Mouse (Mus musculus): ENCODE data around the gene Gdf15. TPM values are rescaled to one million over a fixed set of nuclear protein-coding genes. Genes with fewer than 3 reads are reported as not detected.

Gene Gdf15
- total RNA-seq (2022) = 1 to 10 TPM; 1.8 to 3.5 (median 3.0) TPM

- no peak for DNase-seq
Measured at GRCm38 (mm10) chr8:70632346-70632892, at the start of gene Gdf15. Gene Gdf15, minus strand, starts transcription at chr8:70632456.

GRCm38 (mm10) chr8:70681410-70681809, 49.2 kb upstream of the Gdf15 start:
- DNase-seq = no peak

GRCm38 (mm10) chr8:70680039-70680438, 47.8 kb upstream of the Gdf15 start:
- DNase-seq = no peak

GRCm38 (mm10) chr8:70679404-70679803, 47.1 kb upstream of the Gdf15 start:
- no peak for DNase-seq

- no peak for DNase-seq
Measured at GRCm38 (mm10) chr8:70678679-70679078, 46.4 kb upstream of the Gdf15 start.

GRCm38 (mm10) chr8:70677451-70678080, 45.3 kb upstream of the Gdf15 start:
- DNase-seq = no peak

GRCm38 (mm10) chr8:70675336-70675735, 43.1 kb upstream of the Gdf15 start:
- DNase-seq = no peak

- no peak for DNase-seq
Measured at GRCm38 (mm10) chr8:70674716-70675115, 42.5 kb upstream of the Gdf15 start.

- no peak for DNase-seq
Measured at GRCm38 (mm10) chr8:70674109-70674508, 41.9 kb upstream of the Gdf15 start.

- peak; percentile 97 for DNase-seq
Measured at GRCm38 (mm10) chr8:70673079-70673856, 41.0 kb upstream of the Gdf15 start, which contains the start of gene Lsm4. Gene Lsm4, plus strand, starts transcription at chr8:70673248.

GRCm38 (mm10) chr8:70672325-70673078, 40.2 kb upstream of the Gdf15 start:
- no peak for DNase-seq

- DNase-seq = no peak
Measured at GRCm38 (mm10) chr8:70671615-70672324, 39.5 kb upstream of the Gdf15 start.

GRCm38 (mm10) chr8:70667071-70667470, 34.8 kb upstream of the Gdf15 start:
- DNase-seq = no peak

GRCm38 (mm10) chr8:70665599-70665998, 33.3 kb upstream of the Gdf15 start:
- no peak for DNase-seq

GRCm38 (mm10) chr8:70664631-70665030, 32.4 kb upstream of the Gdf15 start:
- DNase-seq = no peak

GRCm38 (mm10) chr8:70663691-70664090, 31.4 kb upstream of the Gdf15 start:
- DNase-seq = no peak

GRCm38 (mm10) chr8:70660273-70660725, 28.0 kb upstream of the Gdf15 start, which contains the start of gene Pgpep1:
Gene Pgpep1, minus strand, starts transcription at chr8:70660388.
- no peak for DNase-seq

GRCm38 (mm10) chr8:70659604-70660272, 27.5 kb upstream of the Gdf15 start:
- DNase-seq = peak; percentile 92

GRCm38 (mm10) chr8:70658897-70659603, 26.8 kb upstream of the Gdf15 start:
- no peak for DNase-seq

GRCm38 (mm10) chr8:70657739-70658138, 25.5 kb upstream of the Gdf15 start:
- peak; percentile 84 for DNase-seq

GRCm38 (mm10) chr8:70657214-70657613, 25.0 kb upstream of the Gdf15 start:
- DNase-seq = no peak
